Mouse (Mus musculus): ENCODE data around the gene 1700056E22Rik.

1700056E22Rik gene

GRCm38 (mm10) chr1:184034011-184034557 lies at the start of gene 1700056E22Rik:
1700056E22Rik (minus strand) TSS chr1:184034301.
- peak; percentile 93 for DNase-seq (ENCODE audit: low read depth, low spot score)

GRCm38 (mm10) chr1:184083166-184083565 lies 49.1 kb upstream of the 1700056E22Rik start:
- DNase-seq (ENCODE audit: low read depth, low spot score), result no peak

GRCm38 (mm10) chr1:184082661-184083060 lies 48.6 kb upstream of the 1700056E22Rik start:
- DNase-seq (ENCODE audit: low read depth, low spot score), result no peak

GRCm38 (mm10) chr1:184079304-184079703 lies 45.2 kb upstream of the 1700056E22Rik start:
- no peak for DNase-seq (ENCODE audit: low read depth, low spot score)

- DNase-seq (ENCODE audit: low read depth, low spot score), result no peak
These were observed 42.7 kb upstream of the 1700056E22Rik start for GRCm38 (mm10) chr1:184076756-184077155.

- DNase-seq (ENCODE audit: low read depth, low spot score), result no peak
These were observed 42.0 kb upstream of the 1700056E22Rik start for GRCm38 (mm10) chr1:184076065-184076464.

GRCm38 (mm10) chr1:184068971-184069370 lies 34.9 kb upstream of the 1700056E22Rik start:
- DNase-seq (ENCODE audit: low read depth, low spot score), result no peak

GRCm38 (mm10) chr1:184067704-184068558 lies 33.8 kb upstream of the 1700056E22Rik start:
- DNase-seq (ENCODE audit: low read depth, low spot score), result no peak

- DNase-seq (ENCODE audit: low read depth, low spot score), result no peak
These were observed 32.6 kb upstream of the 1700056E22Rik start for GRCm38 (mm10) chr1:184066460-184067287.

- DNase-seq (ENCODE audit: low read depth, low spot score), result no peak
These were observed 31.7 kb upstream of the 1700056E22Rik start for GRCm38 (mm10) chr1:184065589-184066361.

- no peak for DNase-seq (ENCODE audit: low read depth, low spot score)
These were observed 30.2 kb upstream of the 1700056E22Rik start for GRCm38 (mm10) chr1:184064306-184064705.

GRCm38 (mm10) chr1:184061901-184062300 lies 27.8 kb upstream of the 1700056E22Rik start:
- no peak for DNase-seq (ENCODE audit: low read depth, low spot score)

- no peak for DNase-seq (ENCODE audit: low read depth, low spot score)
These were observed 27.0 kb upstream of the 1700056E22Rik start for GRCm38 (mm10) chr1:184060828-184061734.

GRCm38 (mm10) chr1:184060381-184060780 lies 26.3 kb upstream of the 1700056E22Rik start:
- no peak for DNase-seq (ENCODE audit: low read depth, low spot score)

- DNase-seq (ENCODE audit: low read depth, low spot score), result no peak
These were observed 25.7 kb upstream of the 1700056E22Rik start for GRCm38 (mm10) chr1:184059814-184060213.

- no peak for DNase-seq (ENCODE audit: low read depth, low spot score)
These were observed 24.1 kb upstream of the 1700056E22Rik start for GRCm38 (mm10) chr1:184058206-184058605.

- DNase-seq (ENCODE audit: low read depth, low spot score), result no peak
These were observed 20.1 kb upstream of the 1700056E22Rik start for GRCm38 (mm10) chr1:184054176-184054575.

GRCm38 (mm10) chr1:184053711-184054110 lies 19.6 kb upstream of the 1700056E22Rik start:
- DNase-seq (ENCODE audit: low read depth, low spot score), result no peak

- DNase-seq (ENCODE audit: low read depth, low spot score), result no peak
These were observed 19.0 kb upstream of the 1700056E22Rik start for GRCm38 (mm10) chr1:184053141-184053540.

- DNase-seq (ENCODE audit: low read depth, low spot score), result no peak
These were observed 18.2 kb upstream of the 1700056E22Rik start for GRCm38 (mm10) chr1:184052331-184052730.
